ENCODE assay signal across 28 mouse cellular contexts in the genomic region with DNA sequence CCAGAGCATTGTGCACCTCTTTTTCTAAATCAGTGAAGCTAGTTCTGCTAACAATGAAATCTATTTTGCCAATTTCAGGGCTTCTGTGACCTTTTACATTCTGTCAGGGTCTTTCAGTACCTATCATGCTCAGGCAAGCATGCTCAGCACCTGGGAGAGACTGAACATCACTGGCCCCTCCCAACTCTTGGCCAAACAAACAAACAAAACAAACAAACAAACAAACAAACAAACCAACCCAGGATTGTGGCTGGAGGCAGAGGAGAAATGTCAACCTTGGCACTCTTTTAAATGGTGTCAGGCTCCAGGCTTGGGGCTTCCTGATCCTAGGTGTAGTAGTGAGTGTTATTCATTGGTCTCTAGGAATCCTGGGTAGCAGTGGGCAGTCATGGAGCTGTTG. TPM values are rescaled to one million over a fixed set of nuclear protein-coding genes. Genes with fewer than 3 reads are reported as not detected.
DNase-seq lines count a peak whose midpoint lies in the region; ATAC-seq and TF ChIP-seq lines count a peak whose summit lies in the region.
"Had no signal": no experiment of that assay in that cellular context is flagged by ENCODE, and none has a peak within 500 bp of the region (broad histone marks: within the 10 kb centered on the region; RNA-seq: fewer than 3 reads in every experiment).

A gene (plus strand): TSS at position 301 of the 400 bp plus-strand sequence.

- H3K9me3 ChIP-seq in heart, embryonic 10.5 days = peaks cover 5% of the 10 kb centered on the region; the same call in 1 of the 2 replicates
- H3K9me3 ChIP-seq in megakaryocyte, embryonic 14.5 days = peaks cover 35% of the 10 kb centered on the region

- no peak for TF ChIP-seq POLR2A in heart, adult 2 months (IDR thresholded peaks at IDR 0.05; ENCODE audit: insufficient read depth, low read depth, low read length)
- no peak for TF ChIP-seq POLR2A in liver, adult 2 months (IDR thresholded peaks at IDR 0.05; ENCODE audit: extremely low read depth, insufficient read depth, low read length)

- H3K27ac ChIP-seq in heart, embryonic 10.5 days = no peak within 1 kb of the TSS
- no peak within 1 kb of the TSS for H3K27ac ChIP-seq in heart, adult 2 months
- H3K27ac ChIP-seq in liver, adult 2 months (replicated peaks; ENCODE audit: insufficient read depth, low read depth, low read length) = peak within 1 kb of the TSS; percentile 57
- H3K27ac ChIP-seq: embryonic facial prominence, embryonic 10.5 days; embryonic facial prominence, embryonic 12.5 days; forebrain, embryonic 13.5 days; forebrain, embryonic 15.5 days had no signal

- H3K27me3 ChIP-seq in heart, embryonic 10.5 days (ENCODE audit: insufficient read depth, poor library complexity, severe bottlenecking) = no peaks in the 10 kb centered on the region
- no peaks in the 10 kb centered on the region for H3K27me3 ChIP-seq in heart, adult 2 months (ENCODE audit: control insufficient read depth, insufficient read depth, low read length)
- H3K27me3 ChIP-seq in liver, adult 2 months (ENCODE audit: control insufficient read depth, insufficient read depth, low read length) = no peaks in the 10 kb centered on the region
- H3K27me3 ChIP-seq in megakaryocyte, embryonic 14.5 days (replicated peaks) = peaks cover 4% of the 10 kb centered on the region
- H3K27me3 ChIP-seq: embryonic facial prominence, embryonic 12.5 days; forebrain, embryonic 13.5 days; forebrain, embryonic 15.5 days had no signal

- no peak within 1 kb of the TSS for H3K4me3 ChIP-seq in heart, embryonic 10.5 days
- H3K4me3 ChIP-seq in heart, adult 2 months = no peak within 1 kb of the TSS
- H3K4me3 ChIP-seq in liver, adult 2 months (ENCODE audit: insufficient read depth, low read depth, low read length) = no peak within 1 kb of the TSS
- peak within 1 kb of the TSS; percentile 38 for H3K4me3 ChIP-seq in megakaryocyte, embryonic 14.5 days (replicated peaks)
- H3K4me3 ChIP-seq: embryonic facial prominence, embryonic 10.5 days; embryonic facial prominence, embryonic 12.5 days; forebrain, embryonic 13.5 days; forebrain, embryonic 15.5 days had no signal

- no peaks in the 10 kb centered on the region for H3K36me3 ChIP-seq in heart, embryonic 10.5 days
- no peaks in the 10 kb centered on the region for H3K36me3 ChIP-seq in heart, adult 2 months (ENCODE audit: control insufficient read depth, insufficient read depth, low read length)
- H3K36me3 ChIP-seq in liver, adult 2 months (ENCODE audit: control insufficient read depth, insufficient read depth, low read length) = no peaks in the 10 kb centered on the region
- no peaks in the 10 kb centered on the region for H3K36me3 ChIP-seq in megakaryocyte, embryonic 14.5 days (replicated peaks; ENCODE audit: low read length)
- H3K36me3 ChIP-seq: embryonic facial prominence, embryonic 10.5 days; embryonic facial prominence, embryonic 12.5 days; forebrain, embryonic 15.5 days; G1E had no signal

- intact Hi-C loops in heart, adult 2 months (cut with DNase I) = no loop called here

- no peaks in the 10 kb centered on the region for H3K79me2 ChIP-seq in heart, adult 2 months (replicated peaks; ENCODE audit: control insufficient read depth, insufficient read depth, low read length)
- no peaks in the 10 kb centered on the region for H3K79me2 ChIP-seq in liver, adult 2 months (ENCODE audit: control insufficient read depth, insufficient read depth, low read length)

- DNase-seq in heart, embryonic 10.5 days (ENCODE audit: low spot score) = peak; percentile 67
- DNase-seq in heart, adult 2 months = no peak
- DNase-seq in liver, adult 2 months (ENCODE audit: extremely low read depth, low read depth, low spot score) = peak; percentile 30
- DNase-seq in liver = no peak
- DNase-seq: adrenal gland, adult 8-10 months; adrenal gland, postnatal 14 days; adrenal gland, postnatal 36 days; B cell, adult 2 months; cerebellum, adult 11-12 months; cerebellum, adult 2 months; cerebellum, adult 9-10 months; cerebellum, postnatal 10 days; cerebellum, postnatal 25 days had no signal

- H3K4me1 ChIP-seq in heart, embryonic 10.5 days = no peaks in the 10 kb centered on the region
- H3K4me1 ChIP-seq in heart, adult 2 months (ENCODE audit: control insufficient read depth, insufficient read depth, low read length) = no peaks in the 10 kb centered on the region
- peaks cover 16% of the 10 kb centered on the region for H3K4me1 ChIP-seq in liver, adult 2 months (ENCODE audit: control insufficient read depth, insufficient read depth, low read length)
- no peaks in the 10 kb centered on the region; the same call in 1 of the 2 replicates for H3K4me1 ChIP-seq in megakaryocyte, embryonic 14.5 days
- H3K4me1 ChIP-seq: embryonic facial prominence, embryonic 10.5 days; embryonic facial prominence, embryonic 12.5 days; forebrain, embryonic 13.5 days; forebrain, embryonic 15.5 days had no signal

- TF ChIP-seq CTCF in heart, adult 2 months (IDR thresholded peaks at IDR 0.05) = no peak
- TF ChIP-seq CTCF in liver, adult 2 months (IDR thresholded peaks at IDR 0.05; ENCODE audit: low read depth, low read length) = no peak

- no peak within 1 kb of the TSS for H3K9ac ChIP-seq in heart, adult 2 months (ENCODE audit: low read depth, low read length)
- H3K9ac ChIP-seq in liver, adult 2 months (ENCODE audit: low read depth, low read length) = no peak within 1 kb of the TSS
- H3K9ac ChIP-seq: embryonic facial prominence, embryonic 12.5 days; forebrain, embryonic 13.5 days; forebrain, embryonic 15.5 days had no signal

- ATAC-seq in megakaryocyte, adult 5-6 weeks (ENCODE audit: poor library complexity, severe bottlenecking) = no peak
- ATAC-seq: activated CD4-positive, CD25-positive, alpha-beta regulatory T cell, adult 4 months; CD4-positive, CD25-positive, alpha-beta regulatory T cell, adult 4 months; forebrain, embryonic 13.5 days; forebrain, embryonic 15.5 days; Patski had no signal

- TF ChIP-seq EP300 in heart, adult 2 months (IDR thresholded peaks at IDR 0.05; ENCODE audit: insufficient read depth, low read depth, low read length) = no peak

RNA-seq across cellular contexts. Expression of the gene that starts here (rescaled TPM):
- not detected in 2 replicates for polyA plus RNA-seq in heart, embryonic 10.5 days (2016; fragmentation: Nextera tagmentation; extraction: Ambion mirVana)
- total RNA-seq in heart, adult 2 months (2021) = not detected
- polyA plus RNA-seq in heart, adult 2 months (2012; rRNA removed) = 0.16 TPM in 1 of 2 replicates, not detected in the other
- total RNA-seq in liver, adult 2 months (2014; rRNA removed) = 46.2 and 99.8 TPM in 2 replicates
- polyA plus RNA-seq in liver, adult 2 months (2012; rRNA removed) = 103 and 162 TPM in 2 replicates
- polyA plus RNA-seq in megakaryocyte, embryonic 14.5 days (2012; ENCODE audit: insufficient read depth, low replicate concordance) = not detected in 2 replicates
- not detected in 2 replicates for total RNA-seq in megakaryocyte, adult 5-6 weeks (2015)
- total RNA-seq in megakaryocyte, adult 5-6 weeks (2017) = not detected in 2 replicates
- total RNA-seq: adrenal gland, adult 18-20 months; CH12.LX had no signal
- polyA plus RNA-seq: activated CD4-positive, CD25-positive, alpha-beta regulatory T cell, adult 4 months; CD4-positive, CD25-positive, alpha-beta regulatory T cell, adult 4 months; cerebellum, adult 2 months; cortical plate, adult 2 months; embryonic facial prominence, embryonic 10.5 days; embryonic facial prominence, embryonic 12.5 days; embryonic facial prominence, embryonic 14.5 days; forebrain, embryonic 11.5 days; forebrain, embryonic 13.5 days; forebrain, embryonic 15.5 days; G1E; Patski had no signal

Comparison
In these comparisons a context has a peak if more than half of its experiments do, and no peak if none do; other contexts are left out.
1. RNA of the gene that starts here (total RNA-seq): 46.2 to 99.8 TPM in liver, adult 2 months; not detected in heart, adult 2 months and not detected in megakaryocyte, adult 5-6 weeks; every median in the first group is over 10 times any median in the second.
2. RNA of the gene that starts here (polyA plus RNA-seq): 103 to 162 TPM in liver, adult 2 months; 0.16 TPM in heart, adult 2 months, not detected in heart, embryonic 10.5 days and not detected in megakaryocyte, embryonic 14.5 days; every median in the first group is over 10 times any median in the second.
3. Peak in DNase-seq in heart, embryonic 10.5 days; RNA of the gene not detected or under 1 TPM.